Mouse (Mus musculus) common myeloid progenitor, adult 5-6 weeks (primary cell): ENCODE measurements at regions not wholly inside any gene's neighbourhood (a gene's known extent, or its start where the extent isn't known, plus 50 kb on each side); places are given as distances from the start of the nearest gene placed in this dataset.
"Not testable (repeated sequence)": the region's sequence is repeated elsewhere in the genome, so short reads cannot be mapped to it uniquely, and the experiment has no call there.

ENCODE experiments used
- ATAC-seq: replicated peaks from 2 replicates; pipeline ENCODE4 v1.8.0; 2016; ENCODE audit warnings: low read depth, mild to moderate bottlenecking, moderate TSS enrichment, inconsistent platforms; ENCODE audit not compliant: poor library complexity, severe bottlenecking

- no peak for ATAC-seq
Measured at GRCm38 (mm10) chr3:124075974-124076606, 244.6 kb upstream of the Tram1l1 start.

DNA sequence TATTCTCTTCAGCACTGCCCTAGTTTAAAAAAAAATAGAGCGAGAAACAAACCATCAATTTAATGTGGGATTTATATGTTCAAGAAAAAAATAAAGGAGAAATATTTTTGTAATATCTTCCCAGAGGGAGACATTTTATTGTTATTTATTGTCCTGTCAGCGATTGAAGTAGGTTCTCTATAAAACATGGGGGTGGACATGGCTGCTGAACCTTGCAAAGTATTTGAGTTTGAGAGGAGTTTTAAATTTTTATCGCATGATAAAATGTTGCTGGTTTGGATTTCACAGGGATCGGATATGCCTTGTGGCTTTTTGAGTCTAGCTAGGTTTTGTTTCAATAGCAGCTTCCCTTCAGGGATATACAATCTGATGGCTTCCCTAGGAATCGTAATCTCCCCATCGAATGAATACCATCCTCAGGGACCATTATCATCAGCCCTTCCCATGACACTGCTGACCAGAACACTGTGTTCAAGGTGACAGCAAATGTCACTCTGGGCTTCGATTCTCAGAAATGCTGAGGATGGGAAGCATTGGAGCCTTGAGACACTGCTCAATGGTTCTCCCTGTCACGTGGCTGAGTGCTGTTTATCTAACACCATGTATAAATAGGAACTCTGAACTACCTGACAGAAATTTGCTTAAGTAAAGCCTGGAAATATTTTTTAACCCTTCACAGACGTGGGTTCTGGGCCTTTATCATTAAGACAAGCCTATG, 228.1 kb upstream of the Tram1l1 start:
- ATAC-seq, result no peak

GRCm38 (mm10) chr3:124113995-124114394, 206.7 kb upstream of the Tram1l1 start:
- ATAC-seq, result no peak

GRCm38 (mm10) chr3:124156255-124156654, 164.4 kb upstream of the Tram1l1 start:
- no peak for ATAC-seq

- no peak for ATAC-seq
Measured at GRCm38 (mm10) chr3:124157858-124158655, 162.6 kb upstream of the Tram1l1 start.

DNA sequence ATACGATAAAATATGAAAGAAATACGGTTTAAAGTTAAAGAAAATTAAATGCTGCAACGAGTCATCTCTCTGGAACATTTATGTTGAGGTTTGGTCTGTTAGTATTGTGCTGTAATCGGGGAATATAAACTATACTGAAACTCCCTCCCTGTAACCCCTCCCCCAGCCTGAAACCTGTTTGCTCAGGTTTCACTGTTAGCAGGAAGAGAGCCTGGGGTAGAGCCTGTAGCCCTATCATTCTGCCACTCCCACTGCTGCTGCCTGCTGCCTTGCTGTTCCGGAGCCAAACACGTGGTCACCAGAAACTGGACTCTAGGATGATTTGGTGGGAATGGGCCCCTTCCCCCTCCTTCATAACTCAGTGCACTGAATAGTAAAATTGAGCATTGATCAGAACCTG, 127.3 kb upstream of the Tram1l1 start:
- not testable (repeated sequence) for ATAC-seq

GRCm38 (mm10) chr3:124200226-124200940, 120.3 kb upstream of the Tram1l1 start:
- not testable (repeated sequence) for ATAC-seq

GRCm38 (mm10) chr3:124217131-124217530, 103.5 kb upstream of the Tram1l1 start:
- no peak for ATAC-seq

DNA sequence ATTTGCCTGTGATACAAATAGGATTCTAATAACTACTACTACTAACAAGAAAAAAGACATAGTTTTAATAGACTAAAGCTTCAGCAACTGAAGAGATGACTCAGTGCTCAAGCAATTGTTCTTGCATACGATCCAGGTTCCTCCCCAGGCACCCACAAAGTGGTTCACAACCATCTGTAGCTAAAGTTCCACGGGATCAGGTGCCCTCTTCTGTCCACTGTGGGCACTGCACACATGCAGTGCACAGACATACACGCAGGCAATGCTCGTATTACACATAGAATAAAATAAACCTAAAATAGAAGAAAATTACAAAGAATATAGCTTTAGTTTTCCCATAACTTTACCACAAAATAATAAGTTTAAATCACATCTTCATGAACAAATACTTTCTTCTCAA, 94.7 kb upstream of the Tram1l1 start:
- ATAC-seq, result no peak

GRCm38 (mm10) chr3:124227701-124228100, 93.0 kb upstream of the Tram1l1 start:
- no peak for ATAC-seq

DNA sequence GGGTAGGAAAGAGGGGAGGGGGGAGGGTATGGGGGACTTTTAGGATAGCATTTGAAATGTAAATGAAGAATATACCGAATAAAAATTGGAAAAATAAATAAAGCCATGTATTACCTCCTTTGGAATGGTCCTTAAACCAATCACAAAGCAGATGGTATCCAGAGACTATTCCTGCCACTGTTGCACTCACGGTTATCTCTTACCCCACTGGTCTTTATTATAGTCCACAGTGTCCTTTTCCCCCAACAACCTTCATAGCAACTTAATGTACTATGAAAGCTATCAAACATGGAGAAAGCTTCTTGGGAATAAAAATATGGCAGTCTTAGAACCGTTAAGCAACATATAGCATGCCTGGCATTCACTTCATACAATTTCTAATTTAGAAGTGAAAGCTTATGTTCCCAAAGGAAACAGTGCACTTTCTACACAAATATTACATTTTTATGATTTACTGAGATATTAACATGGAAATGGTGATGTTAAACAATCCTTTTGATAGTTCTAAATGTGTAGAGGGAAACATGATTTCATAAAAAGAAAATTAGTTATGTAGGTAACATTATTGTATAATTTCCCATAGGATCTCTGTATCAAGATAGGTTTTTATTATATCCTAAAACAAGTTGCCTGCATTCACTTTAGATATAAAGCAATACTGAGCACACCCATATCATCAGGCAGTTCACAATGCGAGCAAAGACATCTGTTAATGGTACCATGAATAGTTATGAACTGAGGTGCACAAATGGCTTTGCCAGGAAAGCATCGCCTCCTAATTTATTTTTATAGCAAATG, 79.5 kb upstream of the Tram1l1 start:
- no peak for ATAC-seq

DNA sequence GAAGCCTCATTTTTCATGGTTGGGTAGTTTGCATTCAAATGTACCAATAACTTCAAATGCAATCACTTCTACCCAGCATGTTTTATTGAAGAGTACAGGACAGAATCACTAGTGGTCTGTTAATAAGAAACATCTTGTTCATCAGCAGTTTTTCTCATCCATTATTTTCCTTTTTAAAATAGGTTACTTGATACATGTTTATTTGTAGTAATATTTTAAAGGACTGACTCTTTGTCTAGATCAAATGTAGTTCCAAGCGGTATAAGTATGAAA, 79.0 kb upstream of the Tram1l1 start:
- no peak for ATAC-seq

GRCm38 (mm10) chr3:124262150-124262549, 58.5 kb upstream of the Tram1l1 start:
- ATAC-seq, result no peak

- no peak for ATAC-seq
Measured at GRCm38 (mm10) chr3:124266821-124267220, 53.8 kb upstream of the Tram1l1 start.

GRCm38 (mm10) chr3:124270506-124270905, 50.1 kb upstream of the Tram1l1 start:
- no peak for ATAC-seq
